Mouse (Mus musculus) adrenal gland, postnatal 14 days (tissue): ENCODE data around the gene Mrps5. TPM values are rescaled to one million over a fixed set of nuclear protein-coding genes. Genes with fewer than 3 reads are reported as not detected.
A peak's percentile ranks its signal among the peaks of the same experiment; 100 is the strongest.
"Not testable (repeated sequence)": the region's sequence is repeated elsewhere in the genome, so short reads cannot be mapped to it uniquely, and the experiment has no call there.

Experiments used
- DNase-seq: peaks from one replicate; pipeline ENCODE4 v3.0.0; 2021; ENCODE audit warnings: mixed read lengths
- long read RNA-seq, 2 experiments: library from polyadenylated mRNA; stranded (forward); transcript quantifications; one replicate each; pipeline ENCODE4 v2.0.0; 2021
- total RNA-seq: library from RNA; stranded (reverse); gene quantifications from 2 replicates; pipeline ENCODE4 v1.2.3, GENCODE M21; 2021

Gene Mrps5
- 131 and 139 TPM in 2 replicates for total RNA-seq
- long read RNA-seq, experiment 1, full-length matches to known transcripts, result 168 of 179 reads
- long read RNA-seq, experiment 1, partial matches to known transcripts, result 2 of 179 reads
- long read RNA-seq, experiment 1, other reads (novel, unspliced or antisense), result 9 of 179 reads
- long read RNA-seq, experiment 2, full-length matches to known transcripts, result 108 of 127 reads
- long read RNA-seq, experiment 2, partial matches to known transcripts, result 6 of 127 reads
- long read RNA-seq, experiment 2, other reads (novel, unspliced or antisense), result 13 of 127 reads

DNA sequence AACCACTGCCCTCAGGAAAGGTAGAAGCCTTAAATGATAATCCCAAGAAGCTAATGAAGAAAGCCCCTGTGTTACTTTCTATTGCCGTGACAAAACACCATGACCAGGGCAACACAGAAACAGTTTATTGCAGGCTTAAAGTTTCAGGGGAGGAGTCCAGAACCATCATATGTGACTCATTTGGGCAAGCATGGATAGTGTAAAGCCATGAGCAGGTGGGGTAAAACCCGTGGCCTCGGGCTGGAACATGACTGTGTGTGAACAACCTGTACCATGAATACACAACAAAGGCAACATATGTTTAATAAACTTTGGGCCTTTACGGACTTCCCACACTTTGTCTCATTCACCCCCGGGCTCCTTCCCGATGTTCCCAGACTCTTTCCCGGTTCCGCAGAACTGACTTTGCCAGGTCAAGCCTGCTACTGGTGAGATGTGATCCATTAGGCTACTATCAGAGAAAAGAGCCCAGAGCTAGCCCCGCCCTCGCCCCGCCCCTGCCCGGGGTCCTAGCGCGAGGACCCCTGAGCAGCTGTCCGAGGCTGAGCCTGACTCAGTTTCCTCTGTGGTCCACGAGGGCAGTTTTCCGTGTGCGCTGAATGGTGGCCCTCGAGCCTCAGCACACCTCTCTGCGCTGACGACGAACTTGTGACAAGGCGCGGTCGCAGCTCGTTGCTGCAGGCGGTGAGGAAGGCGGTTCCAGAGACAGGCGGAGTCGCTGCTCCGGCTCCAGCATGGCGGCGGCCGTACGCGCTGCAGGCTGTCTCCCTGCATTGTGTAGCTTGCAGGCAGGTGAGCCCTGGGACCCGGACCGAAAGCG is at the start of gene Mrps5, which contains the start of gene Zfp661:
TSS of gene Mrps5 (plus strand) at position 529 of the 820 bp plus-strand sequence.
TSS of gene Zfp661 (minus strand) at position 401 of the 820 bp plus-strand sequence.
- DNase-seq, result peak; percentile 91

- peak; percentile 61 for DNase-seq
These were observed 49.5 kb upstream of the Mrps5 start for GRCm38 (mm10) chr2:127537548-127537947.

DNA sequence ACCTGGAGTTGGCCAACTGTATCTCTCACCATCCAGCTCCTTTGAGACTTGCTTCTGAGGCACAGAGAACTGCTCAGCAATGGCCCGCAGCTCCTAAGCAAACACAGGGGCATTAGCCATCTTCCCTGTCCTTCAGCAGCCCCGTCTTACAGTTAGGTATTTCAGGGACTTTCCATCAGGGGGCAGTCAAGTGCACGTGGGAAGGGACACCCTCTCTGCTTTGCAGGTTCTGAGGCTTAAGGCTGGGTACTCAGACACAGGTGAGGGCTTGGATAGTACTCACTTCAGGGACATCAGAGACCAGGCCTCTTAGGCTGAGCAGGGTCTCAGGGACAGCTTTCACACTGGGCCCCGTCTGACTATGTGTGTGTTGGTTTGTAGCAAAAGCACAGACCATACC is 47.5 kb upstream of the Mrps5 start:
- peak; percentile 27 for DNase-seq

GRCm38 (mm10) chr2:127541185-127541584 is 45.8 kb upstream of the Mrps5 start, which contains the start of gene Prom2:
Gene Prom2 (minus strand): TSS chr2:127541467.
- DNase-seq, result no peak

DNA sequence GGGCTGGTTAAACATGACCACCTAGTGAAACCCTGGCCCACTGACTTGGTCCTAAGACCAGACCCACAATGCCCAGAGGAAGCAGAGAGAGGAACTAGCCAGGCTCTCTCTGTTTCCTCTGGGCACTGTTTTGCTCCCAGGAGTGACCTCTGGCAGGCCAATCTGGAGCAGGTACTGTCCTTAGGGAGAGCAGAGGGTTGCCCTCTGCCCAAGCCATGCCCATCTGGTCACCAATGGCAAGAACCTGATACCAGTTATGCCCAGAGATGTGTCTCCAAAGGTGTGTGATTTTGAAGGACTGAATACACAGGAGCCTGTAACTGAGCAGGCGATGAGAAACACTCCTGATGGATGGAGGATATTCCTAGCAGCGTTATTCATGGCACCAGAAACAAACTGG is 45.3 kb upstream of the Mrps5 start:
- no peak for DNase-seq

DNA sequence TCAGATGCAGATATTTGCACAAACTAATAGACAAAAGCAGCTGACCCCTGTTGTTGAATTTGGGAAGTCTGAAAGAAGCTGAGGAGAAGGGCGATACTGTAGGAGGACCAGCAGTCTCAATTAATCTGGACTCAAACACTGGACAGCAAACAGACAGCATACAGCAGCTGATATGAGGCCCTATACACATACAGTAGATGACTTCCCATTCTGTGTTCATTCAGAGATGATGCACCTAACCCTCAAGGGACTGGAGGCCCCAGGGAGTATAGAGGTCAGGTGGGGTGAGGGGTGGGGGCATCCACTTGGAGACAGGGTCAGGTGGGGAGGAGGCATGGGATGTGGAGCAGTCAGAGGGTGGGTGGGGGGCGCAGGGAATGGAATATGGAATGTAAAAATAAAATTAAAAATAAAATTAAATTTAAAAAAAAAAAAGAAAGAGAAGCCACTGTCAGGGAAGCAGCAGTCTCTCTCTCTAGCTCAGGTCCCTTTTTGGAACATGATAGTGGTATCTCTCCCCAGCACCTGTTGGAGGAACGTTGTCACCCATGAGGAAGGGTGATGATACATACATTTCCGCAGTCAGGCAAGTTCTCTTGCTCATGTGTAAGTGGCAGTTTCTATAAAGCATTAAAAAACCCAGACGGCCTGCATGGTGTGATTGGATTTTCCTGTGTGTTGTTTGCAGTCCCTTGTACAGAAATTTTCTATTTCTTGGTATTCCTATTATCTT is 38.5 kb upstream of the Mrps5 start:
- no peak for DNase-seq

DNA sequence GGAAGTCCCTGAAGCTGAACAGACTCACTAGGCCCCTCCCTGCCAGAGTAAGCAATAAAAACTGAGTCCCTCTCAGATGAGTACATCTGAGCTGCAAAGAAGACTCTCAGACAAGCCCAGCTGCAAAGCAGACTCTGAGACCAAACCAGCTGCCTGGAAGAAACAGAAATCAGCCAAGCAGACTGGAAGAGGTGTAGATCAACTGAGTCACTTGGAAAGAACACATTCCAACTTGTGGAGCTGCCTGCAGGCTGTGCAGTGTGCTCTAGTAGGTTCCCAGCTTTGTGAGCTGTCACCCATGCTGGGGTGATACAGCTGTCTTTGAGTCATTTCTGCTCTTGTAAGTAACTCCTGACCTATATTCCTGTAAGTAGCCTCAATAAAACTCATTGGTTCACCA is 37.3 kb upstream of the Mrps5 start:
- no peak for DNase-seq

GRCm38 (mm10) chr2:127550446-127550845 is 36.6 kb upstream of the Mrps5 start:
- DNase-seq, result no peak

GRCm38 (mm10) chr2:127551078-127551477 is 35.9 kb upstream of the Mrps5 start:
- DNase-seq, result peak; percentile 24

GRCm38 (mm10) chr2:127559070-127559966 is 27.7 kb upstream of the Mrps5 start:
- DNase-seq, result peak; percentile 88

DNA sequence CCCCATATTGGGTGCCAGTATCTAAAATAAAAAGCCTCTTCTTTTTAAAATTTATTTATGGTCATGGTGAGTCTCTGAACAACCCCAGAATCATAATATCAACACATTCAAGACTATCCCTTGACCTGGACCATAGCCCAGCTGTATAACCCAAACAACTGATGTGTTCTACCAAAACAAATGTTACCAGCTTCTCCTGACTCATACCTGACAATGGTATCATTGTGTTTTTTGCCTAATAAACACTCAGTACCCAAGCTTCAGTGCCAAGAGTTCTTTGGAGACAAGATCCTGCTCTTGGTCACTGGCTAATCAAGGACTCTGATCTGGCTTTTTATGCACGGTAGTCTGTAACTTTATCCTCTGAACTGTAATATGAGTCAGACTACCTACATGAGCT is 13.7 kb upstream of the Mrps5 start:
- no peak for DNase-seq

- DNase-seq, result peak; percentile 95
These were observed 2.6 kb upstream of the Mrps5 start for GRCm38 (mm10) chr2:127584436-127584858.

GRCm38 (mm10) chr2:127587514-127587844 is 457 bp downstream of the Mrps5 start:
- no peak for DNase-seq

- DNase-seq, result no peak
These were observed 1.9 kb downstream of the Mrps5 start for GRCm38 (mm10) chr2:127588897-127589296.

DNA sequence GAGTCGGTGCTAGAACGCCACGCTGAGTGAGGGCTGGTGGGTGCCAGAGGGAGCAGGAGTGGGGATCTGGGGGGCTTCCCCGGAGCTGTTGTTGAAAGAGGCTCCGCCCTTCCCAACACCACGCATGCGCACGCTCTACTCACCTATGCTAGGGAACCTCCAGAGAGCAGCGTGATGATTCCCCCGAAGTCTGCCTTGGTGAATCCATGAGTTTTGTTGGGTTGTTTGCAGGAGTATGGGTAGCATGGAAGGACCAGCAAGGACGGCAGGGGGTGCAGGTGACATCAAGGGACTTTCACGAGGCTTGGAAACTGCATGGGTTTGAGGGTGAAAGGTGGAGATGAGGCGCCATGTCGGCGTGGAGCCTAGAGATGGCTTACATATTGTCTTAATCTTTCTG is 3.2 kb downstream of the Mrps5 start:
- no peak for DNase-seq

- no peak for DNase-seq
These were observed 3.8 kb downstream of the Mrps5 start for GRCm38 (mm10) chr2:127590840-127591239.

DNA sequence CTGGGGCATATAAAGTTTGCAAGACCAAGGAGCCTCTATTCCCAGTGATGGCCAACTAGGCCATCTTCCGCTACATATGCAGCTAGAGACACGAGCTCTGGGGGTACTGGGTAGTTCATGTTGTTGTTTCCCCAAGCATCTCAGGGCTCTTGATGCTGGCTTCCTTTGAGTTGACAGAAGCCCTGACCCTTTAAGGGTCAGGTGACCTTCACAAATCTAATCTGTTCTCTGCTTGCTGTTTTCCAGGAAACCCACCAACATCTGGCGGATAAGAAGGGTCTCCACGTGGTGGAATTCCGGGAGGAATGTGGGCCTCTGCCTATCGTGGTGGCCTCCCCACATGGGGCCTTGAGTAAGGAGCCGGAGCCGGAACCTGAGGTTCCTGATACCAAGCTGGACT is 16.4 kb downstream of the Mrps5 start:
- not testable (repeated sequence) for DNase-seq

GRCm38 (mm10) chr2:127605203-127605602 is 18.2 kb downstream of the Mrps5 start:
- DNase-seq, result no peak

- DNase-seq, result no peak
These were observed 21.2 kb downstream of the Mrps5 start for GRCm38 (mm10) chr2:127608234-127608633.

DNA sequence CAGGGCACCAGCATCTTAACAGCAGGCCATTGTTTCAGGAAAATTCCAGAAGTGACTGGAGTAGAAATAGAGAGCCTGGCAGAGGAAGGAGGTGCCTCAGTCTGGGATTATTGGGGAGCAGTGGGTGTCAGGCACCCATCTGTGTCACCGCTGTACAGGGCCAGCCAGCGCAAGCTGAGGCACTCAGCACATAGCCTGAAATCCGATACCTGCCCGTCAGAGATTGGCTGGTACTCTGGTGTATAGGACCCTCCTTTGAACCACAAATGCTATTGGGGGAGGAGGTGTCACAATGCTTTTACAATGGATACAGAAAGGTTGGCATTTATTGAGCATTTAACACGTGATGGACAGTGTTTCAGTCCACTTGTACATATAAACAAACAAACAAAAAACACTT is 22.0 kb downstream of the Mrps5 start:
- no peak for DNase-seq

DNA sequence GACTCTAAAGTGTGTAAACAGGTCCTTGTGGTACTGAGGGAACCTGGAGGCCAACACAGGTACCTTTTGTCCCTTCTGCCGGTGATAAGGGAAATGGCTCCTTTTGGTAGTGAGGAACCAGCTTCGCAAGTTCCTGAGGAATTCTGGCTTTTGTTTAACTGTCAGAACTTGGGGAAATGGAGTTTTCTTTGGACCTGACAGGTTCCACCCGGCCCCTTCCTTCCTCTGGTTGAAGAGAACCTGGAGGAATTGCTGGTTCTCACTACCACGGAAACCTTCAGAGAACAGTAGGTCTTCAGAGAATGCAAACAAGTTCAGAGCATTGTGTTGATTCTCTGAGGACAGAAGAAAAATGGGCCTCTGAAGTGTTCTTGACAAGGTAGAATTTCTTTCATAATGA is 24.4 kb downstream of the Mrps5 start:
- DNase-seq, result no peak

DNA sequence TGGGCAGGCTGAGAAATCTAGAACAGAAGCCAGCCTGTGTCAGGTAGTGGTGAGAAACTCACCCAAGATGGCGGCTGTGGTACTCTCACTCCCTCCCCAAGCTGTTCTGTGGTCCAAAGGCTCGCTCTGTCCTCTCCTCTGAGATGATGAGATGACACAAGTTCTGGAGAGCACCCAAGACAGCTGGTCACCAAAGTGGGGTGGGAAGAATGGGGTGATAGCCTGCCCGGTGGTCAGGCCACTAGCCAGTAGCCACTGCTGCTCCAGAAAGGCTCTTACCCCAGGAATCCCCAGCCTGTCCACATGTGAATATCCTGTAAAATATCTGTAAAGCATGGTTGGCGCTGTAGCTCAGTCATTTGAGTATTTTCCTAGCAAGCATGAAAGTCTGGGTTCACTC is 25.3 kb downstream of the Mrps5 start:
- no peak for DNase-seq
